18 mouse cellular contexts compared by ENCODE assay signal in genomic region chr7:73479506-73479905, GRCm38 (mm10).
DNase-seq lines count a peak whose midpoint lies in the region; ATAC-seq lines count a peak whose summit lies in the region.
"Had no signal": no experiment of that assay in that cellular context is flagged by ENCODE, and none has a peak within 500 bp of the region (broad histone marks: within the 10 kb centered on the region; RNA-seq: fewer than 3 reads in every experiment).

No protein-coding gene starts in this region.

- H3K27me3 ChIP-seq in heart, embryonic 16.5 days (ENCODE audit: control insufficient read depth, insufficient read depth, low read length), result no peaks in the 10 kb centered on the region
- H3K27me3 ChIP-seq: hindbrain, embryonic 15.5 days; limb, embryonic 15.5 days; midbrain, embryonic 12.5 days had no signal

- peak overlapping the region; percentile 48 for H3K27ac ChIP-seq in heart, embryonic 16.5 days (ENCODE audit: low read length)
- H3K27ac ChIP-seq: hindbrain, embryonic 15.5 days; limb, embryonic 15.5 days; midbrain, embryonic 12.5 days had no signal

- DNase-seq in heart, adult 8-10 months (ENCODE audit: low spot score), result no peak
- peak; percentile 55 for DNase-seq in T-cell, adult 2 months (ENCODE audit: low spot score)
- peak; percentile 70 for DNase-seq in naive thymus-derived CD4-positive, alpha-beta T cell, adult 2 months (ENCODE audit: low read depth)
- peak; percentile 16 for DNase-seq in thymus, postnatal 4 days
- no peak for DNase-seq in cerebellum, adult 8-10 months
- no peak for DNase-seq in lung, adult 18-20 months
- DNase-seq: adrenal gland, postnatal 25 days; cerebellum, adult 2 months; gastrocnemius, postnatal 36 days; heart, postnatal 14 days; kidney, adult 2 months; kidney, postnatal 25 days; lung, postnatal 36 days; right cerebral cortex, postnatal 14 days had no signal

- ATAC-seq in heart, embryonic 16.5 days (replicated peaks; ENCODE audit: extremely low read depth, insufficient read depth, low FRiP score), result no peak

- H3K9me3 ChIP-seq in heart, embryonic 16.5 days (replicated peaks; ENCODE audit: control insufficient read depth, low read length), result no peaks in the 10 kb centered on the region
- H3K9me3 ChIP-seq: hindbrain, embryonic 15.5 days; limb, embryonic 15.5 days; midbrain, embryonic 12.5 days had no signal

- H3K4me2 ChIP-seq in heart, embryonic 16.5 days (ENCODE audit: low read depth, low read length), result no peak overlapping the region
- H3K4me2 ChIP-seq: hindbrain, embryonic 15.5 days; limb, embryonic 15.5 days; midbrain, embryonic 12.5 days had no signal

- 55% methylated on average over 3 of the region's 3 CpGs for WGBS in heart, embryonic 16.5 days

- peaks cover 17% of the 10 kb centered on the region for H3K4me1 ChIP-seq in heart, embryonic 16.5 days (ENCODE audit: control insufficient read depth, insufficient read depth, low read length)
- H3K4me1 ChIP-seq: hindbrain, embryonic 15.5 days; limb, embryonic 15.5 days; midbrain, embryonic 12.5 days had no signal

- no peak overlapping the region for H3K9ac ChIP-seq in heart, embryonic 16.5 days (ENCODE audit: low read length)
- H3K9ac ChIP-seq: hindbrain, embryonic 15.5 days; limb, embryonic 15.5 days; midbrain, embryonic 12.5 days had no signal

- H3K36me3 ChIP-seq in heart, embryonic 16.5 days (ENCODE audit: control insufficient read depth, insufficient read depth), result peaks cover 64% of the 10 kb centered on the region

- H3K4me3 ChIP-seq in heart, embryonic 16.5 days (ENCODE audit: low read length), result no peak overlapping the region
- H3K4me3 ChIP-seq: hindbrain, embryonic 15.5 days; limb, embryonic 15.5 days; midbrain, embryonic 12.5 days had no signal

Comparison
In these comparisons a context has a peak if more than half of its experiments do, and no peak if none do; other contexts are left out.
1. DNase-seq: peak in T-cell, adult 2 months (single experiment), naive thymus-derived CD4-positive, alpha-beta T cell, adult 2 months (single experiment) and thymus, postnatal 4 days (single experiment); none in heart, adult 8-10 months (single experiment), cerebellum, adult 8-10 months (single experiment) and lung, adult 18-20 months (0 of 2).